Mouse (Mus musculus) retina, adult 2 months (tissue): Measurements from ENCODE around the gene Hsd3b7.
A peak's percentile ranks its signal among the peaks of the same experiment; 100 is the strongest.
"Not testable (repeated sequence)": the region's sequence is repeated elsewhere in the genome, so short reads cannot be mapped to it uniquely, and the experiment has no call there.

Source experiments
- DNase-seq: peaks from one replicate; pipeline ENCODE4 v3.0.0-alpha.2; 2012; ENCODE audit warnings: low read depth, low spot score

Hsd3b7 gene

DNA sequence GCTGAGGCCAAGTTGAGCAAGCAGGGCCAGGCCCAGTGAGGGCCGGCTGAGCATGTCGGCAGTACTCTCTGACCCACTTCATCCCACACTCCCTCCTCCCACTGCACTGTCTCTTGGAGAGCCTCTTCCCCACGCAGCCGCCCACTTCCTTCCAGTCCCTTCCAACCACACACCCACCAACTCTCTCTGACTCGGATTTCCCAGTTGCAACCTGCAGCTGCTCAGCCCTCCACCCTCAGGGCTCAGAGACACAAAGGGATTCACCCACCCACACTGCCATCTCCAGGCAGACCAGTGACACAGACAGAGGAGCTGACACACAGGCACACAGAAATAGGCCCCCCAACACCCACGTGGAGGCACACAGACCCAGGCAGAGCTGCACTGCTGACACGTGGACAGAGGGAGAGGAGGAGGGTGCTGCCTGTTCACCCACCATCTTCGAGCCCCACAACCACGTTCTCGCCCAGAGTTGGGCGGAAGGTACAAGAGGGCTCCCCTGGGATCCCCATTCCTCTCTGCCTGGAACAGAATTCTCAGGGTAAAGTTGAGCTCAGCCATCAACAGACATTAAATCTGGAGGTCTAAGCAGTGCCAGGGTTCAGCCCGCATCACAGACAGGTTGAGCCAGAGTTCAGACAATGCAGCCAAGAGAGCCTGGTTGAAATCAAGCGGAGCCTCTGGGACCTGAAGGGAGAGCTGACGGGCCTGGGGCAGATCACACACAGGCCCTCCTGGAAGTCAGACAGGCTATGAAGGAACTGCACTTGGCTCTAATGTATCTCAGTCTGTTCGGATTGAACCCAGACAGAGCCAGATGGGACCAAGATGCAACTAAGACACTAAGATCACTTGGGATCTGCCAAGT lies 15.8 kb downstream of the Hsd3b7 start:
- no peak for DNase-seq

DNA sequence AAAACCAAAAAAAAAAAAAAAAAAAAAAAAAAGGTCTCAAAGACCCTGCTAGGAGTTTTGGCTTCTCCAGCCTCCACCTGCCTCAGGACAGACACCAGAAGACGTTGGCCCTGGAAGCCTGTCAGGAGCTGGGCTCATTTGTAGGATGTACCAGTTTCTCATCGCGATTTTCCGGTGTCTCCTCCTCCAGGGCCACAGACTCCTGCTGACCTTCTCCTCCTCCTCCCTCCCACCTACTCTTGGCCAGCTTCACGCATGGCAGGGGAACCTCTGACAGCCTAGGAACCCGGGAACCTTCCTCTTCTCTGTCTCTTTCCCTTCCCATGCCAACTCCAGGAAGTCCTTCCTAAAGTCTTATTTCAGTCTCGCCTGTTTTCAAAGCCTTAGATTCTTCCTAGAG lies 16.6 kb downstream of the Hsd3b7 start:
- no peak for DNase-seq

DNA sequence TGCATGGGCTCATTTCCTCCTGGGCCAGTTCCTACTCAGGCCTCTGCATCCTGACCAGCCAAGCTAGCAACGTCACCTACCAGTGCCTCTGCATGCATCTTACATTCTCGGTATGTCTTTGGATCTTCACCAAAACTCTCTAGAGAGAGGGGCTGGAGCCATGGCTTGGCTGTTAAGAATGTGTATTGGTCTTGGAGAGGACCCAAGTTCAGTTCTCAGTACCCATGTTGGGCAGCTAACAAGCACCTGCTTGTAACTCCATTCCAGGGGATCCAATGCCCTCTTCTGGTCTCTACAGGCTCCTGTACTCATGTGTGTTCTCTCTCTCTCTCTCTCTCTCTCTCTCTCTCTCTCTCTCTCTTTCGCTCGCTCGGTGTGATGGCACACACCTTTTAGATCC lies 17.4 kb downstream of the Hsd3b7 start:
- DNase-seq: no peak

DNA sequence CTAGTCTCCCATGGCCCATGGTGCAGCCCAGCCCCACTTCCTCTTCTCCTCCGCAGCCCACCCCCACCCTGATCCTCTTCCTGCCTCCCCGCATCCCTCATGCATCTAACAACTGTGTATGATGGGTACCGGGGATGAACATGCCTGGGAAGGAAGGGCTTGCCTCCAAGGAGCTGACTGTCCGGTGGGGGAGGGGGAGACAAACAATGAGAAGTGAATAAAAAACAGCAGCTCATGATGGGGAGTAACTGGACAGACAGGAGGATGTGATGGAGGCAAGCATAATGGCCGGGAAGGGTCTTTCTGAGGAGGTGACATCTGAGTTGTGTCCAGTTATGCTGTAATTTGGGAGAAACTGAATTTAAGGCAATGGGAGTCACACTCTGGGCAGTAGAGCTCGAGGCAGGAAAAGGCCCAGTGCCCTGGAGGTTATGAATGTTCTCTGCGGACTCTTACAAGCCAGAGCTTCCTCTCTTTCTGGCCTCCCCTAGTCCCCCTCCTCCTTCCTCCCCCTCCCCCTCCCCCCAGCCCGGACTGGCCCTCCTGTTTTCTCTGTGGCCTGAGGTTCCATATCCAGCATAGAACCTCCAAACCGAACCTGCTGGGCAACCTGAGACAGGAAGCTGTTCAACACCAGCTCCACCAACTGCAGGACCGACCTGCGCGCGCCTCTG lies 20.6 kb downstream of the Hsd3b7 start:
- no peak for DNase-seq

DNA sequence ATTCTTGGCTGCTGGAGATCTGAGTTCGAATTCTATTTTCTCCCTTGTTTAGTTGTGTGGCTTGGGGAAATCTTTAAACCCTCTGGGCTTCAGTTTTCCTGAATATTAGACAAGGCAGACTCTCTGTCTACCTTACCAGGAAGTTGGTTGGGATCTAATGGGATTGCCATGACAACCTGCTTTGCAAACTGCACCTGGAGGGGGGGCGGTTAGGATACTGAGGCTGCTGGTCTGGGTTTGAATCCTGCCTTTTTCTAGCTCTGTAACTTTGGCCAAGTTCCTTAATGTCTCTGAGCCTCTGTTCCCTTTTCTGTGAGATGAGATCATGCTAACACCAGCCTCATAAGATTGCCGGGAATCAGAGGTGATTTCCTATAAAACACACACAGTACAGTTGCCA lies 22.1 kb downstream of the Hsd3b7 start:
- no peak for DNase-seq

DNA sequence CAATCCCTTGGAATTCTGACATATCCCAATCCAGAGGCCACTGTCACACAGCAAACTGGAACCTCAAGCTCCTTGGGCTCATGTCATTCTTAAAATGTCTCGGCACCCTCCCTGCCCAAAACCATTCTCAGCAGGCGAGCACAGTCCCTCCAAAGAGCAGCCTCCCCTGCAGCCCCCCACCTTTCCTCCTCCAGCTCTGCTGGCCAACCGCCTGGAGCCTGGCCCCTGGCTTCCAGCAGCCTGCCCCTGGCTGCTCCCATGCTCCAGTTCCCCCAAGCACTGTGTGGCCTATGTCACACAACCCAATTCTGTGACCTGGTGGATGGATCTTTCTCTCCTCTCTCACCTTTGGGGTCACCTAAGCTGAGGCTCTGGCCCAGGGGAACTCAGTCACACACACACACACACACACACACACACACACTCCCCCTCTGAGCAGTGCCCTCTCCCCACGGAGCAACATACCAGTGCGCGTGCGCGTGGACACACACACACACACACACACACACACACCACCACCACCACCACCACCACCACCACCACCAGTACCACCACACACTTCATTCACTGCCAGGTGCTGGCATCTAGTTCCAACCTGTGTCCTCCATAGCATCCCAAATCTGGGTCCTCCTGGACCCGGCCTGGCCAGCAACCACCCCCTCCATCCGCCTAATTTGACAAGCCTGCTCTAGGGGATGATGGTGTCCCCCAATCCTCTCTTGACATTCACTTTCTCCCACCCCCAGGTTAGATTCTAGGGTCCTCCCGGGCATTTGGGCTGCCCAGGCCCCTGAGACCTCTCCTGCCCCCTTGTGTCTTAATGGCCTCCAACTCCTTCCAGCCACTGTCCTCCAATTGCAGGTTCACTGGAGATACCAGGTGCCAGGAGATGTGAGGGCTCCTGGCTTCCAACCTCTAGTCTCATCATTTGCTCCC lies 23.1 kb downstream of the Hsd3b7 start:
- DNase-seq: no peak

DNA sequence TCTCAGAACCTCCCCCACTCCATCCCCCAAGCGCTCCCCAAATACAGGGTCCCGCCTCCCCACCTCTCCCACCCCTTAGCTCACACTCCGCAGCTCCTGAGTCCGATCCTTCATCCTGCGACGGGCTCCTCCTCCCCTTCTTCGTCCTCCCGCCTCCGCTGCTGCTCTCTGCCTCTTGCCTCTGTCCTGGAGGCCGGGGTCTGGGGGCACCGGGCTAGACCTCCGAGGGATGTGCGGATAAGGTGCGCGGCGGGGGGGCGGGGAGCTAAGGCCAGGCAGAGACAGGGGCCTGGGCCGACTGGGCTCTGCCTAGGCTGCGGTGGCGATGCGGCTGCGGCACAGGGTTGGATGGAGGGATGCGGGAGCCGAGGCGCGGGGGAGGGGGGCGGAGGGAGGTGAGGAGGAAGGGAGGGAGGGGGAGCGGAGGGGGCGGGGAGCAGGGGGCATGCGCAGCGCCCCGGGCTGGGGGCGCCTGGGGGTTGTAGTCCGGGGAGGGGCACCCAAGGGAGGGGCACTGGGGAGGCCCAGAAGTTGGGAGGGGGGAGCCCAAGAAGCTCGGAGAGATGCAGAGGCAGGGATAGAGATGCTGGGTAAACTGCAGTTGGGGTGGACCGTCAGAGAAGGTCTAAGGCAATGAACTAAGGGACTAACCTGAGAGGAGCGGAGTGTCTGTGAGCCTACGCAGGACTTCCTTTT lies 23.9 kb downstream of the Hsd3b7 start, which contains the start of the genes Stx4a and Stx1b:
Gene Stx4a, plus strand, starts transcription at position 119 of the 696 bp plus-strand sequence.
Gene Stx1b, minus strand, starts transcription at position 374 of the 696 bp plus-strand sequence.
- no peak for DNase-seq

DNA sequence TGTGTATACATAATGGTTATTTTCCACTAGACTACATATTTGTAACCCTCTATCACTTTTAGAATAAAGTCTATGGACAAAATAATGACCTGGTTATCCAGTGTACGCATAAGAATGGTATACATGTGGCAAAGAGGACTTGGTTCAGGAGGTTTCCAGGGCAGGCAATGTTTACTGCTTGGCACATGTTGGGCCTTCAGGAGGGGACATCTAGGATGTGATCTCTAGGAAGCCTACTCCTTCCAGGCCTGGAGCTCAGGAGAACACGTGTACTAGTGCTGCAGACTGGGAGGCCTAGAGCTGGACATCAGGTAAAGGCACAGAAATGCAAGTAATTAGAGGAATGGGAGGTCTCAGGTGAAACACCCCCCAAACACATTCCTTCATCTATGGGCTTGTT lies 35.1 kb downstream of the Hsd3b7 start:
- DNase-seq: no peak

DNA sequence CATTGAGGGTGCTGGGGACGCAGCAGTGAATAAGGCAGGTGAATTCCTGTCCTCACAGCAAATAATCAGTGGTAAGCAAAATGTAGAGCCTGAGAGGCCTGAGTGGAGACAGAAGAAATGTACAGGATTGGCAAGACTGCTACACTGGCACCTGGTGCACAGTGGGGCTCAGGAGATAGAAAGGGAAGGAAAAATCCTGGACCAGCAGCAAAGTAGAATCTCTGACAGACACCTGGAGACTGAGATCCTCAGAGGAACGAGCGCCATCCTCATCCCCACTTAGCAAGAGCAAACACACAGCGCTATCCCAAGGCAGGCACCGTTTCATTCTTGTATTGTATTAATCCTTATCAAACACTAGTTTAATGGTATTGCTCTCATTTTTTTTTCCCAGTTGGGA lies 37.1 kb downstream of the Hsd3b7 start:
- DNase-seq: no peak

DNA sequence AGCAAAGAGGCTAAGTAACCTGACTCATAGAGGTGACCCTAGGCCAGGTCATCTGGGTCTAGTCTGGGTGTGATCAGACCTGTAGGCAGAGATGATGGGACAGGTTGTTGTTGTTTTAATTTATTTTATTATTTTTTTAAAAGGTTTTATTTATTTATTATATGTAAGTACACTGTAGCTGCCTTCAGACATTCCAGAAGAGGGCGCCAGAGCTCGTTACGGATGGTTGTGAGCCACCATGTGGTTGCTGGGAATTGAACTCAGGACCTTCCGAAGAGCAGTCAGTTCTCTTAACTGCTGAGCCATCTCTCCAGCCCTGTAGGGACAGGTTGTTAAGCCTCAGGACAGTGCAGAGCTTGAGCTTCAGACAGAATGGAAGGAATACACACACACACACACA lies 37.5 kb downstream of the Hsd3b7 start:
- not testable (repeated sequence) for DNase-seq

DNA sequence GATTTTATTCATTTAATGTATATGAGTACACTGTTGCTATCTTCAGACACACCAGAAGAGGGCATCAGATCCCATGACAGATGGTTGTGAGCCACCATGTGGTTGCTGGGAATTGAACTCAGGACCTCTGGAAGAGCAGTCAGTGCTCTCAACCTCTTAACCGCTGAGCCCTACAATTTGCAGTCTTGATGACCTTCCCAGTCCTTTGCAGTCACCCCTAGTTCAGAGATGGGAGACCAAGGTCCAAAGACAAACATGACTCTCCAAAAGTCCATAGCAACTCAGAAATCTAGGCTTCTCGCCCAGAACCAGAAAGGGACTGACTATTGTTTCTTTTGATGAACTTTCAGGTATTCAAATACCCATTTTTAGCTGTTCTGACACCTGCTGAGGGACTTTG lies 39.6 kb downstream of the Hsd3b7 start:
- not testable (repeated sequence) for DNase-seq

DNA sequence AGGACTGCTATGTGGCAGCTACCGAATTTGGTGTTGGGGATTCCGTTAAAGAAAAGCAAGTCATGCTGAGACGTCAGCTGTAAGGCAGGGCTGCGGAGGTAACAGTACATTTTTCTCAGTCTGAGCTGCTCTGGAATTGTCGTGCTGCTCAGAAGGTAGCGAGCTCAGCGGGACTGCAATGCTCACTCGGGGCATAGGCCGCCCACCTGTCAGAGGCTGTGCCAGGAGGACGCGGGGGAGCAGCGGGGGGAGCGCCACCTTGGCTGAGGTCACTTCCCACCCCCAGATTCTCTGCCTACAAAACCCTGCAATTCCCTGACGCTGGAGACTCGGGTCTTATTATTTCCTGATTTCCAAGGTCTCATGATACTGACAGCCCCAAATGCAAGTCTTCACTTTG lies 40.5 kb downstream of the Hsd3b7 start:
- DNase-seq: no peak

DNA sequence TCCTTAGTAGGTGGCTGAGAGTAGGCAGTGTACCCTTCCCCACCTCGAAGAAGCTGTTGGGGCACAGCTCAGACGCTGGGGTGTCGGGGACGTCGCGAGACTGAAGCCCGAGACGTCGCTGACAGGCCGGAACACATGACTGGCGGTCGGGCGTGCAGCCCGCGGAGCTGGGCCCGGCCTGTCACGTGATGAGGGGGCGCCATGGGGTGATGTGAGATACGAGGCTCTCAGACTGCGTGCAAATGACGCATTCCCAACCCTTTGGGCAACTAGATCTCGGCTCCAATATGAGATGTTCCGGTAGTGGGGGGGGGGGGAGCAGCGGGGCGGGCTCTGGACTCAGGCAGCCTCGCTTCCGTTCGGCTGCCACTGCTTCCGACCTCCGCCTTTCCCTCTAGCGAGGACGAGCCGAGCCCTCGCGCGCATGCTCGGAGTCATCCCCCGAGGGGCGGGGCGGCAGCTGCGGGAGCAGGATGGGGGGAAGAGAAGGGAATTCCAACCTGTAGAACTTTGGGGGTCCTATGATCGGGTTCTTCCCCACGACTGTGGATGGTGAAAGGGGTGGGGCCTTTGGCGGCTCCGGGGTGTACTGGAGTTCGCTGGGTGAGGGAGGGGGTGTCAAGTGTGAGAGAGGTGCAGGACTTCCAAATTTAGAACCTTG lies 41.1 kb downstream of the Hsd3b7 start:
- DNase-seq: peak; percentile 74

DNA sequence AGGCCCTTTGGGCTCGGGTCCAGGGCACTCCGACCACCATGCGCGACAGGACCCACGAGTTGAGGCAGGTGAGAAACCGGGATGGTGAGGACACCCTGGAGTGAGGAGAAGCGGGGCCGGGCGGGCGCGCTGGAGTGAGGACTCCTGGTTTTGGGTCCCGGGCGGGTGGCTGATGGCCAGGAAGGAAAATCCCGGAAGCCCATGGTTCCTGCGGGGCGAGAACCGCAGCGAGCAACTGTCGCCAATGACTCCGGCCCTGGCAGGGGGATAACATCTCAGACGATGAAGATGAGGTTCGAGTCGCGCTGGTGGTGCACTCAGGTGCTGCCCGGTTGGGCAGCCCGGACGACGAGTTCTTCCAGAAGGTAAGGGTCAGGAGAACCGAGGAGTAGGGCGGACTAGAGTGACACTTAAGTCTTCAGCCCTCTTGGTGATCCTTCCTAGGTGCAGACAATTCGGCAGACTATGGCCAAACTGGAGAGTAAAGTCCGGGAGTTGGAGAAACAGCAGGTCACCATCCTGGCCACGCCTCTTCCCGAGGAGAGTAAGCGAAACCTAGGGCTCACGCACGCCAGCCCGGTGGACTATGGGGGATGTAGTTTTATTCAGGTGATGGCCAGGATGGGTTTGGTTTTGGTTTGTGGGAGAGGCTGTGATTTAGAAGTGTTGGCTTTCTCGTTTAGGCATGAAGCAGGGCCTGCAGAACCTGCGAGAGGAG lies 41.8 kb downstream of the Hsd3b7 start:
- peak; percentile 54 for DNase-seq

DNA sequence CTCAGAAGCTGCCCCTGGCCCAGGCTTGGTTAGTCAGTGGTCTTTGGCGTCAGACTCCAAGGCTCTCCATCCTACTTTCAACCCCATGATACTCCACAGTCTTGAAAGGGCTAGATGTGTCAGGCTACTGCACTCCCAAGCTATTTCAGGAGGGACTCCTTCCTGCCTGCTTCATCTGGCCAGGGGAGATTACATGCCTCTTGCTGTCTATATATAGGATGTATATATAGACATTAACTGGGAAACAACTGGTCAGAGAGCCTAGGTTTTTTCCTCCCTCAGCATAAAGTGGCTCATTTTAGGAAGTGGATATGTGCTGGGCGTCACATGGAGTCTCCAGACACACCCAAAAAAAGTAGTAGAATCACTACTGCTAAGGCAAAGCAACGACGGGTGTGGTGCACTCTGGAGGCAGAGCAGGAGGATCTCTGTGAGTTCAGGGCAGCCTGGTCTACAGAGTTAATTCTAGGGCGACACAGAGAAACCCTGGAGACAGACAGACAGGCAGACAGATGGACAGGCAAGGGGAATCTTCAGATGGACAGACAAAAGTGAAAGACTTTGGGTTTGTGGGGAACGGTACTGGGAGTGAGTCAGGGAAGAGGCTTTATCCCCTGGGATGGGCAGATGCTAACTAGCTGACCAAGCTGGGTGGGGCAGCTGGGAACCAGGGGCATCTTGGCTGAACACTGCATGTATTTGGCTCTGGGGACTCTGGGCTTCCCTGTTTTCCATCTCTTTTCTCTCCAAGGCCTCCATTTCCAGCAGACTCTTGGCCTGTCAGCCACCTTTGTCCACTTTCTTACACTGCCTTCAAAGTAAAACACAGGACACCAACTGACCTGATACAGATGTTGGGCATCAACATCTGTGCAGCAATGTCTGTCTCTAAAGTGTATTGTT lies 49.8 kb downstream of the Hsd3b7 start:
- no peak for DNase-seq

DNA sequence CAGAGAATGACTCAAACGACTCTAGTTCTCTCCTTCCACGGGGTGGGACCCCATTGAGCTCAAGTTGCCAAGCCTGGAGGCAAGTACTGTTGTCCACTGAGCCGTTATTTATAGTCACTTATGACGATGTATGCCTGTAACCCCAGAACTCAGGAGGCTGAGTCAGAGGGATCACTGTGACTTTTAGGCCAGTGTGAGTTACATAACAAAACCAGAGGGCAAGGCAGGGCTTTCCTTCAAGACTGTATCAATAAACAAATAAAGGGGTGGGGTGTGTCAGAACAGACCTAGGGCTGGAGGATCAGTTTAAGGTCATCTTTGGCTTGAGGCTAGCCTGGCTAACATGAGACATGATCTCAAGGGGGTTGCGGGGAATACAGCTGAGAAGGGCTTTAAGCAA lies 50.5 kb downstream of the Hsd3b7 start:
- no peak for DNase-seq
